Mouse (Mus musculus) heart, adult 2 months (tissue): ENCODE data around the gene Lgr5. TPM values are rescaled to one million over a fixed set of nuclear protein-coding genes. Genes with fewer than 3 reads are reported as not detected.

ENCODE experiments used
- DNase-seq, 2 experiments: peaks; one replicate each; pipeline ENCODE4 v3.0.0; 2021
- H3K27ac ChIP-seq: fragments of 200-600 bp; 2 replicates; pipeline ENCODE4 v1.8.1; 2022
- H3K27me3 ChIP-seq: fragments of 200-500 bp; 2 replicates; pipeline ENCODE4 v1.6.1; 2012; ENCODE audit warnings: mild to moderate bottlenecking, low read length, inconsistent platforms, mixed read lengths; ENCODE audit not compliant: control insufficient read depth, insufficient read depth
- H3K36me3 ChIP-seq: fragments of 200-500 bp; 2 replicates; pipeline ENCODE4 v1.6.1; 2012; ENCODE audit warnings: low read length, inconsistent platforms; ENCODE audit not compliant: control insufficient read depth, insufficient read depth
- H3K4me1 ChIP-seq: fragments of 200-500 bp; 2 replicates; pipeline ENCODE4 v1.6.1; 2011; ENCODE audit warnings: low read length; ENCODE audit not compliant: control insufficient read depth, insufficient read depth
- H3K4me3 ChIP-seq: fragments of 200-600 bp; 2 replicates; pipeline ENCODE4 v1.8.1; 2022
- H3K79me2 ChIP-seq: fragments of 200-500 bp; replicated peaks from 2 replicates; pipeline ENCODE4 v1.6.1; 2012; ENCODE audit warnings: mild to moderate bottlenecking, inconsistent platforms, low read length, moderate library complexity, mixed read lengths; ENCODE audit not compliant: control insufficient read depth, insufficient read depth
- H3K9ac ChIP-seq: fragments of 200-500 bp; 2 replicates; pipeline ENCODE4 v1.6.1; 2012; ENCODE audit warnings: low read depth, mild to moderate bottlenecking, control low read depth, inconsistent platforms, low read length, mixed read lengths
- CTCF ChIP-seq: fragments of 200-600 bp; IDR thresholded peaks from 2 replicates; pipeline ENCODE4 v1.8.1; 2022; ENCODE audit warnings: antibody characterized with exemption, mild to moderate bottlenecking, moderate library complexity
- EP300 ChIP-seq: fragments of 200-500 bp; IDR thresholded peaks from 2 replicates; pipeline ENCODE4 v1.6.1; 2011; ENCODE audit warnings: low read depth, low read length, control low read depth; ENCODE audit not compliant: insufficient read depth
- POLR2A ChIP-seq: fragments of 200-500 bp; IDR thresholded peaks from 2 replicates; pipeline ENCODE4 v1.6.1; 2011; ENCODE audit warnings: mild to moderate bottlenecking, low read depth, low read length, control low read depth; ENCODE audit not compliant: insufficient read depth
- WGBS: fragments of 180-500 bp; shearing (Covaris S2); methylation state at CpG from one replicate; pipeline ENCODE4 v1.1.7; 2018; 5-methylcytosine and 5-hydroxymethylcytosine counted together
- intact Hi-C: fragments of 180-260 bp; cut with DNase I; formaldehyde crosslinking; loops from one replicate; pipeline ENCODE4 v1.15.1; 2025
- polyA plus RNA-seq: library from polyadenylated mRNA; depleted of rRNA; stranded (reverse); fragments of >200 nt; gene quantifications from 2 replicates; pipeline ENCODE4 v1.2.3, GENCODE M21; 2012
- total RNA-seq, 2 experiments: library from RNA; stranded (reverse); gene quantifications; 2 replicates each; pipeline ENCODE4 v1.2.3; 2021

Lgr5 gene
- total and polyA plus RNA-seq, 3 experiments, result 0.05 to 0.25 TPM; not detected in 1

- no peaks in the 10 kb centered on the region for H3K79me2 ChIP-seq
- intact Hi-C loops, result no loop called here
- no peak overlapping the region for H3K4me3 ChIP-seq
- H3K27me3 ChIP-seq, result no peaks in the 10 kb centered on the region
- no peaks in the 10 kb centered on the region for H3K4me1 ChIP-seq
- DNase-seq, result no peak
- no peaks in the 10 kb centered on the region for H3K36me3 ChIP-seq
- WGBS, result 38% methylated on average over 6 of the region's 6 CpGs
- no peak overlapping the region for H3K9ac ChIP-seq
- H3K27ac ChIP-seq, result no peak overlapping the region
- no peak for TF ChIP-seq POLR2A
- TF ChIP-seq EP300, result no peak
- TF ChIP-seq CTCF, result no peak
Measured at GRCm38 (mm10) chr10:115457368-115458021, 130.1 kb downstream of the Lgr5 start.

- Histone ChIP-seq H3K27me3 (no peaks in the 10 kb centered on the region), H3K79me2 (no peaks in the 10 kb centered on the region), H3K4me3 (no peak overlapping the region), H3K4me1 (no peaks in the 10 kb centered on the region), H3K36me3 (no peaks in the 10 kb centered on the region), H3K27ac (no peak overlapping the region), H3K9ac (no peak overlapping the region)
- DNase-seq, result no peak
- intact Hi-C loops, result no loop called here
- 86% methylated on average over 13 of the region's 13 CpGs for WGBS
- TF ChIP-seq CTCF (no peak), POLR2A (no peak), EP300 (no peak)
Measured at GRCm38 (mm10) chr10:115448614-115449013, 139.0 kb downstream of the Lgr5 start.

GRCm38 (mm10) chr10:115437286-115437685 is 150.3 kb downstream of the Lgr5 start:
- TF ChIP-seq EP300 (no peak), POLR2A (no peak), CTCF (no peak)
- H3K4me1 ChIP-seq, result no peaks in the 10 kb centered on the region
- 89% methylated on average over 4 of the region's 4 CpGs for WGBS

GRCm38 (mm10) chr10:115425351-115425750 is 162.2 kb downstream of the Lgr5 start:
- DNase-seq, result no peak
- H3K4me3 ChIP-seq, result no peak overlapping the region
- WGBS, result 77% methylated on average over 2 of the region's 2 CpGs
- intact Hi-C loops, result no loop called here
- no peaks in the 10 kb centered on the region for H3K4me1 ChIP-seq
- peaks cover 4% of the 10 kb centered on the region for H3K36me3 ChIP-seq
- no peak for TF ChIP-seq CTCF
- no peak for TF ChIP-seq EP300
- TF ChIP-seq POLR2A, result no peak
- H3K79me2 ChIP-seq, result no peaks in the 10 kb centered on the region
- no peak overlapping the region for H3K9ac ChIP-seq
- H3K27me3 ChIP-seq, result no peaks in the 10 kb centered on the region
- H3K27ac ChIP-seq, result no peak overlapping the region

More at GRCm38 (mm10) chr10:115437286-115437685, 150.3 kb downstream of the Lgr5 start:
- Histone ChIP-seq H3K79me2 (no peaks in the 10 kb centered on the region), H3K4me3 (no peak overlapping the region), H3K9ac (no peak overlapping the region), H3K36me3 (no peaks in the 10 kb centered on the region; the same call in 1 of the 2 replicates), H3K27me3 (no peaks in the 10 kb centered on the region), H3K27ac (no peak overlapping the region)
- no peak for DNase-seq
- intact Hi-C loops, result no loop called here

GRCm38 (mm10) chr10:115421976-115422375 is 165.6 kb downstream of the Lgr5 start:
- Histone ChIP-seq H3K79me2 (no peaks in the 10 kb centered on the region), H3K36me3 (peaks cover 9% of the 10 kb centered on the region), H3K4me1 (no peaks in the 10 kb centered on the region), H3K27me3 (no peaks in the 10 kb centered on the region), H3K4me3 (no peak overlapping the region), H3K27ac (no peak overlapping the region), H3K9ac (no peak overlapping the region)
- 85% methylated on average over 4 of the region's 4 CpGs for WGBS
- DNase-seq, result no peak
- intact Hi-C loops, result no loop called here
- no peak for TF ChIP-seq POLR2A

- Histone ChIP-seq H3K79me2 (peaks cover 1% of the 10 kb centered on the region; the same call in 1 of the 2 replicates), H3K4me3 (no peak overlapping the region), H3K36me3 (peaks cover 17% of the 10 kb centered on the region), H3K27me3 (no peaks in the 10 kb centered on the region), H3K27ac (no peak overlapping the region), H3K4me1 (no peaks in the 10 kb centered on the region), H3K9ac (no peak overlapping the region)
- WGBS, result 49% methylated on average over 3 of the region's 3 CpGs
- intact Hi-C loops, result loop anchor here (5.0 kb wide), 1 partner anchor 203 kb away; no protein-coding TSS in a partner anchor
- TF ChIP-seq CTCF, result no peak
- TF ChIP-seq POLR2A, result no peak
- no peak for TF ChIP-seq EP300
- no peak for DNase-seq
Measured at GRCm38 (mm10) chr10:115414056-115414455, 173.5 kb downstream of the Lgr5 start.
